17 mouse cellular contexts compared by ENCODE assay signal in genomic region chr10:44322166-44322565, GRCm38 (mm10). TPM values are rescaled to one million over a fixed set of nuclear protein-coding genes. Genes with fewer than 3 reads are reported as not detected.
DNase-seq lines count a peak whose midpoint lies in the region; ATAC-seq and TF ChIP-seq lines count a peak whose summit lies in the region.
"Had no signal": no experiment of that assay in that cellular context is flagged by ENCODE, and none has a peak within 500 bp of the region (broad histone marks: within the 10 kb centered on the region; RNA-seq: fewer than 3 reads in every experiment).

No protein-coding gene starts in this region.

- peak; percentile 34 for TF ChIP-seq EP300 in CH12.LX (IDR thresholded peaks at IDR 0.05; ENCODE audit: low read length)

- no peak for TF ChIP-seq POLR2A in CH12.LX (IDR thresholded peaks at IDR 0.05; ENCODE audit: low read depth, low read length)

- DNase-seq in gastrocnemius, adult 2 months, result no peak
- no peak for DNase-seq in gastrocnemius, adult 8-10 months (ENCODE audit: low spot score in 2 of 2)
- peak; percentile 22 for DNase-seq in liver
- DNase-seq in liver, embryonic 11.5 days (ENCODE audit: low spot score), result no peak
- DNase-seq in CH12.LX (ENCODE audit: extremely low read depth), result no peak
- DNase-seq in heart, postnatal 10 days, result peak; percentile 22 to 34
- no peak for DNase-seq in urinary bladder, postnatal 36 days (ENCODE audit: low spot score in 2 of 2)
- no peak for DNase-seq in testis, postnatal 14 days (ENCODE audit: low spot score)
- DNase-seq: cerebellum, adult 8-10 months; gastrocnemius, postnatal 36 days; right cerebral cortex, adult 18-20 months; thymus, postnatal 14 days had no signal

- no peak overlapping the region for H3K9ac ChIP-seq in liver, embryonic 11.5 days (ENCODE audit: low read depth, low read length)
- peak overlapping the region; percentile 34 for H3K9ac ChIP-seq in CH12.LX (ENCODE audit: insufficient read depth, low read depth)
- H3K9ac ChIP-seq: embryonic facial prominence, embryonic 13.5 days; forebrain, embryonic 13.5 days; limb, embryonic 13.5 days had no signal

- no peak for ATAC-seq in liver, embryonic 11.5 days (replicated peaks; ENCODE audit: low FRiP score)
- ATAC-seq: forebrain, embryonic 13.5 days; intestine, postnatal 0 days had no signal

- H3K27ac ChIP-seq in gastrocnemius, adult 2 months, result 0 out of 2 replicates have a peak overlapping the region, but pooled peaks have one; percentile 28
- H3K27ac ChIP-seq in liver, embryonic 11.5 days (ENCODE audit: low read depth, low read length), result no peak overlapping the region
- peak overlapping the region; percentile 46 for H3K27ac ChIP-seq in CH12.LX (ENCODE audit: insufficient read depth, low read depth)
- H3K27ac ChIP-seq: embryonic facial prominence, embryonic 13.5 days; forebrain, embryonic 13.5 days; hindbrain, embryonic 10.5 days had no signal

- H3K9me3 ChIP-seq in liver, embryonic 11.5 days (ENCODE audit: control insufficient read depth, low read length), result no peaks in the 10 kb centered on the region
- H3K9me3 ChIP-seq in CH12.LX (replicated peaks; ENCODE audit: low read length), result no peaks in the 10 kb centered on the region
- H3K9me3 ChIP-seq: embryonic facial prominence, embryonic 13.5 days; forebrain, embryonic 13.5 days; hindbrain, embryonic 10.5 days; limb, embryonic 13.5 days had no signal

- dilution Hi-C loops in CH12.LX (cut with MboI; ENCODE audit: extremely low pct_ligation_motif_present, extremely low pct_unique_long_range_greater_than_20kb, low sequenced_read_pairs), result no loop called here

- no peak for TF ChIP-seq CTCF in gastrocnemius, adult 2 months (IDR thresholded peaks at IDR 0.05)
- no peak for TF ChIP-seq CTCF in CH12.LX (conservative IDR thresholded peaks at IDR 0.05 in 1 of 2, IDR thresholded peaks at IDR 0.05 in 1 of 2; ENCODE audit: low read depth in 2 of 2, low read length in 2 of 2)

- in situ Hi-C loops in CH12.LX (cut with MboI; ENCODE audit: low pct_ligation_motif_present, low pct_unique_long_range_greater_than_20kb, low sequenced_read_pairs), result no loop called here

- peaks cover 3% of the 10 kb centered on the region; the same call in 1 of the 2 replicates for H3K36me3 ChIP-seq in liver, embryonic 11.5 days (ENCODE audit: control insufficient read depth, insufficient read depth, low read length)
- peaks cover 7 to 30% of the 10 kb centered on the region in 2 experiments for H3K36me3 ChIP-seq in CH12.LX (replicated peaks in 1 of 2; ENCODE audit: control insufficient read depth in 1 of 2, insufficient read depth in 1 of 2, low read length in 1 of 2)

- H3K4me1 ChIP-seq in liver, embryonic 11.5 days (replicated peaks; ENCODE audit: control insufficient read depth, insufficient read depth, low read length), result peaks cover 4% of the 10 kb centered on the region; the same call in 1 of the 2 replicates
- peaks cover 10 to 62% of the 10 kb centered on the region in 2 experiments for H3K4me1 ChIP-seq in CH12.LX (ENCODE audit: control insufficient read depth in 1 of 2, insufficient read depth in 2 of 2)
- H3K4me1 ChIP-seq: forebrain, embryonic 13.5 days had no signal

- intact Hi-C loops in gastrocnemius, adult 2 months (cut with DNase I), result no loop called here
- intact Hi-C loops in heart, postnatal 10 days (cut with DNase I), result loop anchor here (10.0 kb wide), 1 partner anchor 443 kb away; no protein-coding TSS in a partner anchor

- no peaks in the 10 kb centered on the region; the same call in 1 of the 2 replicates for H3K79me2 ChIP-seq in CH12.LX (replicated peaks; ENCODE audit: control insufficient read depth, extremely low read depth, insufficient read depth, poor library complexity, severe bottlenecking)

- no peak overlapping the region for H3K4me3 ChIP-seq in gastrocnemius, adult 2 months
- no peak overlapping the region for H3K4me3 ChIP-seq in liver, embryonic 11.5 days (ENCODE audit: low read depth, low read length)
- no peak overlapping the region for H3K4me3 ChIP-seq in CH12.LX (replicated peaks in 1 of 3; ENCODE audit: low read depth in 2 of 3, low read length in 2 of 3, poor library complexity in 1 of 3)
- H3K4me3 ChIP-seq: embryonic facial prominence, embryonic 13.5 days; forebrain, embryonic 13.5 days; hindbrain, embryonic 10.5 days; limb, embryonic 13.5 days had no signal

- no peak for TF ChIP-seq RAD21 in CH12.LX (IDR thresholded peaks at IDR 0.05; ENCODE audit: low read depth, low read length)

- WGBS in liver, embryonic 11.5 days, result 35% methylated on average over 1 of the region's 1 CpGs

- no peak overlapping the region for H3K4me2 ChIP-seq in liver, embryonic 11.5 days
- H3K4me2 ChIP-seq in CH12.LX (ENCODE audit: insufficient read depth, low read depth, poor library complexity, severe bottlenecking), result peak overlapping the region; percentile 55
- H3K4me2 ChIP-seq: embryonic facial prominence, embryonic 13.5 days; forebrain, embryonic 13.5 days; limb, embryonic 13.5 days had no signal

- H3K27me3 ChIP-seq in liver, embryonic 11.5 days (replicated peaks; ENCODE audit: control insufficient read depth, insufficient read depth, low read length), result no peaks in the 10 kb centered on the region
- H3K27me3 ChIP-seq in CH12.LX (replicated peaks), result no peaks in the 10 kb centered on the region
- H3K27me3 ChIP-seq: embryonic facial prominence, embryonic 13.5 days; forebrain, embryonic 13.5 days; limb, embryonic 13.5 days had no signal

TF ChIP-seq in CH12.LX, 34 proteins besides CTCF, POLR2A, EP300 and RAD21:
- TF ChIP-seq CHD2 (IDR thresholded peaks at IDR 0.05; ENCODE audit: low read length), result peak; percentile 78
- TF ChIP-seq TCF12 (IDR thresholded peaks at IDR 0.05; ENCODE audit: low read depth, low read length), result 0 out of 2 replicates have a peak, but pooled peaks have one; percentile 21
- TF ChIP-seq MAX (IDR thresholded peaks at IDR 0.05; ENCODE audit: low read length), result no peak
TF ChIP-seq in CH12.LX: peak in this region for 2.

RNA-seq across cellular contexts. Expression of gene Atg5, which starts 54.0 kb away (rescaled TPM):
- total RNA-seq in gastrocnemius, adult 2 months (2021), result 10 to 100 TPM in 1 of 2 experiments, 1 to 10 TPM in 1; 9.6 to 12.4 TPM
- 10 to 100 TPM in 3 of 4 experiments, 1 to 10 TPM in 1; 8.8 to 13.3 (median 11.4) TPM for total RNA-seq in gastrocnemius, adult 8-10 months (2022)
- 41.2 and 46.8 TPM in 2 replicates for polyA plus RNA-seq in liver, embryonic 11.5 days (2014; fragmentation: Nextera tagmentation; extraction: Ambion mirVana)
- total RNA-seq in CH12.LX (2012; rRNA removed), result 15.6 and 21.1 TPM in 2 replicates
- 47.5 and 52.9 TPM in 2 replicates for total RNA-seq in CH12.LX (2014; rRNA removed)
- polyA plus RNA-seq in CH12.LX (2012; ENCODE audit: insufficient read length, low read depth), result 30.0 and 34.7 TPM in 2 replicates
- 10 to 100 TPM; 16.9 to 20.5 TPM for total RNA-seq in heart, postnatal 10 days (2021)

Comparison
In these comparisons a context has a peak if more than half of its experiments do, and no peak if none do; other contexts are left out.
1. DNase-seq: peak in liver (single experiment) and heart, postnatal 10 days (2 of 2); none in gastrocnemius, adult 2 months (single experiment), gastrocnemius, adult 8-10 months (0 of 2), liver, embryonic 11.5 days (single experiment), CH12.LX (single experiment), urinary bladder, postnatal 36 days (0 of 2) and testis, postnatal 14 days (single experiment).